Mouse (Mus musculus) stomach, embryonic 14.5 days (tissue): ENCODE measurements around the gene Actr3. TPM values are rescaled to one million over a fixed set of nuclear protein-coding genes. Genes with fewer than 3 reads are reported as not detected.

ENCODE experiments used
- ATAC-seq: fragments of 200-750 bp; cut with Nextera tagmentation; 2 replicates; pipeline ENCODE4 v1.8.0; 2017; ENCODE audit warnings: low read depth, moderate TSS enrichment; ENCODE audit not compliant: insufficient number of reproducible peaks, insufficient read depth, low FRiP score
- H3K27ac ChIP-seq: fragments of 300-500 bp; sonication (generic); 2 replicates; pipeline ENCODE4 v1.5.1; 2014; ENCODE audit warnings: mild to moderate bottlenecking, low read length, moderate library complexity, mixed read lengths
- H3K27me3 ChIP-seq: fragments of 300-500 bp; sonication (generic); 2 replicates; pipeline ENCODE4 v1.6.1; 2014; ENCODE audit warnings: low read length, control low read depth, mixed read lengths; ENCODE audit not compliant: control insufficient read depth, insufficient read depth
- H3K36me3 ChIP-seq: fragments of 300-500 bp; sonication (generic); 2 replicates; pipeline ENCODE4 v1.6.1; 2014; ENCODE audit warnings: mild to moderate bottlenecking, control low read depth, low read length, moderate library complexity, mixed read lengths; ENCODE audit not compliant: control insufficient read depth, insufficient read depth
- H3K4me1 ChIP-seq: fragments of 300-500 bp; sonication (generic); 2 replicates; pipeline ENCODE4 v1.6.1; 2014; ENCODE audit warnings: low read length, control low read depth, mixed read lengths; ENCODE audit not compliant: control insufficient read depth, insufficient read depth
- H3K4me2 ChIP-seq: fragments of 300-500 bp; sonication (generic); replicated peaks from 2 replicates; pipeline ENCODE4 v1.6.1; 2014; ENCODE audit warnings: low read depth, low read length, control low read depth
- H3K4me3 ChIP-seq: fragments of 300-500 bp; sonication (generic); 2 replicates; pipeline ENCODE4 v1.5.1; 2014; ENCODE audit warnings: low read depth, low read length, control low read depth
- H3K9ac ChIP-seq: fragments of 300-500 bp; sonication (generic); replicated peaks from 2 replicates; pipeline ENCODE4 v1.6.1; 2014; ENCODE audit warnings: low read depth, mild to moderate bottlenecking, control low read depth, low read length, moderate library complexity, mixed read lengths
- H3K9me3 ChIP-seq: fragments of 300-500 bp; sonication (generic); 2 replicates; pipeline ENCODE4 v1.6.1; 2016; ENCODE audit warnings: low read depth, low read length, control low read depth; ENCODE audit not compliant: control insufficient read depth
- WGBS: fragments of 180-500 bp; shearing (Covaris S2); extraction: QIAGEN DNeasy Blood & Tissue Kit; methylation state at CpG from one replicate; pipeline ENCODE4 v1.1.7; 2014; 5-methylcytosine and 5-hydroxymethylcytosine counted together
- polyA plus RNA-seq: library from polyadenylated mRNA; unstranded; fragments of >200 nt; fragmentation: Nextera tagmentation; extraction: Ambion mirVana; gene quantifications from 2 replicates; pipeline ENCODE4 v1.2.1, GENCODE M21; 2014

The Actr3 gene
- polyA plus RNA-seq, 1 experiment from 2014 or later = 341 TPM

DNA sequence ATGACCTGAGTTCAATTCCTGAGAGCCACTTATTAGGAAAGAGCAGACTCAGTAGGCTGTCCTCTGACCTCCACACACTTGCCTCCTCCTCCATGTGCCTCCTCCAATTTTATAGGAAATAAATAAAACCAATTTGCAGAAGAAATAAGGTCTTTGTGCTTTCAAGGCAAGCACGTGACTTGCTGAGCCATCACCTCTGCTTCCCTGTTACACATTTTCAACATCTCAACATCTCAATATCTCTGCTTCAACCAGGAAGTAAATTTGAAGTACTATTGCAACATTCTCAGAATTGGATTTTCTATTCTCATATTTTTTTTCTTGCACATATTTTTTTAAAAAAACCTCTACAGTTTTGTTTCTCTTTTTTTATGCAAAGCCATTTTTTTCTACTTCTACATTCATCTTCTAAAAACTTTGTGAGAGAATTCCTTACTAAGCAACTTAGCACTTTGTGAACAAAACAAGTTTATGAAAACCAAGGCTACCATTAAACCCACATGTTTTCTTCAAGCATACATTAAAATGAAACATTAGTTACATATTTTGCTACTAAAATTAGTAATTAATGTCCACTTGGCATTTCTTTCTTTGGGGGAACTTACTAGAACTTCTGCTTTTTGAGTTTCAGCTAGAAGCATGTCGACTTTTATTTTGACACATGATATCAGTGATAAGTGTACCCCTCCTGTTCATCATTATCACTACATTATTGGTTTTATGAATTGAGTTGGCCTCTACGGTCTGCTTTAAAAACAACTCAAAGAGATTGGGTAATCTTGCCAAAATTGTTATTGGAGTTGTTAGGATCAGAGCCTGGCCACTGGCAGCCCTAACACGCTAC, 35.5 kb upstream of the Actr3 start:
- Histone ChIP-seq H3K27ac (no peak overlapping the region), H3K9ac (no peak overlapping the region)
- WGBS = 85% methylated on average over 4 of the region's 4 CpGs

DNA sequence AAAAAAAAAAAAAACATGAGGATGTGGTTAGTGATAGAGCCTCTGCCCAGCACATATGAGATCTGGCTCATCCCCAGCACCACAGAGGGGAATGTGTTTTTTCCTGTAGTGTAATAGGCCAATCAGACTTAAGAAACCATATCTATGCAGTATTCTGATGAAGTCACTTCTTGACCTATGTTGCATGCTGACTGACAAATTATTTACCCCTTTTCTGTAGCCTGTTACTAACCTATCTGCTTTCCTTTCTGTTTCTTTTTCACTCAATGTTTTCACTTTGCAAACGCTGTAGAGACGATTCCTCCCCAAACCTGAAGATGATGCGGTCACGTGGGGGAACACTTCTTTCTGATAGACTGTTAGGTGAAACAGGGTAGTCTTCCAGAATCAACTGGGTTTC, 32.4 kb upstream of the Actr3 start:
- Histone ChIP-seq H3K27ac (no peak overlapping the region), H3K4me2 (no peak overlapping the region), H3K9ac (no peak overlapping the region), H3K4me1 (no peaks in the 10 kb centered on the region), H3K36me3 (no peaks in the 10 kb centered on the region), H3K9me3 (no peaks in the 10 kb centered on the region), H3K4me3 (no peak overlapping the region), H3K27me3 (no peaks in the 10 kb centered on the region)
- 93% methylated on average over 4 of the region's 4 CpGs for WGBS
- no peak for ATAC-seq

More for the DNA sequence above, 35.5 kb upstream of the Actr3 start:
- Histone ChIP-seq H3K27me3 (no peaks in the 10 kb centered on the region), H3K4me2 (no peak overlapping the region), H3K36me3 (no peaks in the 10 kb centered on the region), H3K4me3 (no peak overlapping the region), H3K4me1 (no peaks in the 10 kb centered on the region), H3K9me3 (no peaks in the 10 kb centered on the region)
- ATAC-seq = no peak

DNA sequence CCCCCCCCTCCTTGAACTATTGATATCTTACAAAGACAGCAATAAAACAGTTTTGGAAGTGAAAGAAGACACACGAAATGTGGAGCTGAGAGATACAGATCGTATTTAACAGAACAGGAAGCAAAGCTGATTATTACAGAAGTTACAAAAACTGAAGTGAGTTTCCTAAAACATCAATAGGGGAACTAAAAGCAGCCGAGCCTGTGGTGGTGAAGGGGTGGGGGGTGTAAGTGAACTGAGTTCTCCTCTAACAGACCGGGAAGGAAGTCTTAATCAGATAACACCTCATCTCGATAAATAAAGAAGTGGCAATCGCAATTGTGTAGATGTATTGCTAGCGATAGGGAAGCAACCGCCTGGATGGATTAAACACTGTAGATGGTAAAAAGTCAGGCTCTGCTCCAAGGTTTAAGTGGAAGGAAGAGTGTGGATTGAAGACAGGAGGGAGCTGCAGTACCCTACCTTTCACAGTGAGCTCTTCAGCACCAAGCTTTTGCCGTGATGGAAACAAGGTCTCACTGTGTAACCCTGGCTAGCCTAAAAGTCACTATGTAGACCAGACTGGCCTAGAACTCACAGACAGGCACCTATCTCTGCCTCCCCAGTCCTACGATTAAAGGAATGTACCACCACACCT, 31.2 kb upstream of the Actr3 start:
- H3K36me3 ChIP-seq = no peaks in the 10 kb centered on the region
- H3K27ac ChIP-seq = no peak overlapping the region
- 58% methylated on average over 10 of the region's 10 CpGs for WGBS
- no peak overlapping the region for H3K4me3 ChIP-seq
- no peak for ATAC-seq
- no peak overlapping the region for H3K9ac ChIP-seq
- H3K9me3 ChIP-seq = no peaks in the 10 kb centered on the region
- H3K4me1 ChIP-seq = no peaks in the 10 kb centered on the region
- no peak overlapping the region for H3K4me2 ChIP-seq
- no peaks in the 10 kb centered on the region for H3K27me3 ChIP-seq

DNA sequence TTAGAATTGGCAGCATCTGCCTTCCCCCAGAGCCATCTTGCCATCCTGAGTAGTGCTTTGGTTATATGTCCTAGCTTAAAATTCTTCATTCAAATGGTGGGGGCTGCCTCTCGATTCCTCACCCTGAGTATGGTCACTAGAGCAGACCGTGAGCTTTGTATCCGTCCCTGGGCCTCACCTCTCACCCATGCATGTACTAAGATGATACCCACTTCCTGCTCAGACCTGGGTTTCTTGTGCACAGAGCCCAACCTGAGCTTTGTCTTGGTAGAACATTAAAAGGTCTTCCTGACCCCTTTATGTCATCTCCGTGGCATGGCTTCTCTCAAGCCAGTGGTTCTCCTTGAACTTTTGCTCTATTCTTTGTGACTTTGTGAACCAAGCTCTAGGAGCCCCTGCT, 28.5 kb upstream of the Actr3 start:
- ATAC-seq = no peak
- H3K4me1 ChIP-seq = no peaks in the 10 kb centered on the region

DNA sequence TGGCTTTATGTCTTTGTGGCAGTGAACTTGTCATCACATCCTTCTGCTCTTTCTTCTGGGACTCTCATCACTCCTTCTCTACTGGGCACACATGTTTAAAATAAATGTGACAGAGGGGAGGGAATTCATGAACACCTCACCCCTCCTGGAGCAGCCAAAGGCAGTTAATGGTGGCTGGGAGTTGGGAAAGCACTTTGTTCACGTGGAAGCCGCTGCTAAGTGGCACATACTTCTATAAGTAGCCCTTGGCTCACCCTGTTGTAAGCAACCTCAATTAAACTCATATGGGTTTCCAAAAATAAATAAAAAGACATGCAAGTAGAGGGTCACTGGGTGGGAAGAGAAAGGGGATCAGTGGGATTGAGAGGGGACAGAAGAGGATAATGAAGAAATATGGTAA, 27.8 kb upstream of the Actr3 start:
- WGBS = 65% methylated on average over 2 of the region's 2 CpGs
- Histone ChIP-seq H3K4me3 (no peak overlapping the region), H3K9ac (no peak overlapping the region), H3K27ac (no peak overlapping the region), H3K4me2 (no peak overlapping the region), H3K4me1 (no peaks in the 10 kb centered on the region), H3K36me3 (no peaks in the 10 kb centered on the region), H3K27me3 (no peaks in the 10 kb centered on the region), H3K9me3 (no peaks in the 10 kb centered on the region)
- ATAC-seq = no peak

More for the DNA sequence above, 28.5 kb upstream of the Actr3 start:
- Histone ChIP-seq H3K4me3 (no peak overlapping the region), H3K36me3 (no peaks in the 10 kb centered on the region), H3K4me2 (no peak overlapping the region), H3K27ac (no peak overlapping the region), H3K27me3 (no peaks in the 10 kb centered on the region), H3K9me3 (no peaks in the 10 kb centered on the region), H3K9ac (no peak overlapping the region)
- 85% methylated on average over 4 of the region's 4 CpGs for WGBS

DNA sequence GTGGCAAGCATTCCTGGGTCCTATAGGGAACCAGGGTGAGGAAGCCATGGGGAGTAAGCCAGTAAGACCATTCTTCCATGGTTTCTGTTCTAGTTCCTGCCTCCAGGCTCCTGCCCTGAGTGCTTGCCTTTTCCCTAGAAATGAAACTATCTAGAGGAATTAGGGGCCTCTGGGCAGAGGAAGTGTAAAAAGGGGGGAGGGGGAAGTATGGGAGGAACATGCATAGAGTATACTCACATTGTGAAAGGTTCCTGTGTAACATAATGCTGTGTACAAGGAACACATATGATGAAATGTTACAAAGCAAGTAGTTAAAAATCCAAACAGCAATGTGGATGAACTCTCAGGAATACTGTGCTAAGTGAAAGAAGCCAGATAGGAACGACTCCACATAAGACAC, 27.4 kb upstream of the Actr3 start:
- no peaks in the 10 kb centered on the region for H3K9me3 ChIP-seq
- no peak overlapping the region for H3K4me2 ChIP-seq
- H3K36me3 ChIP-seq = no peaks in the 10 kb centered on the region
- no peak overlapping the region for H3K27ac ChIP-seq
- no peak overlapping the region for H3K9ac ChIP-seq
- ATAC-seq = no peak
- 83% methylated on average over 1 of the region's 1 CpGs for WGBS
- H3K4me1 ChIP-seq = no peaks in the 10 kb centered on the region
- no peaks in the 10 kb centered on the region for H3K27me3 ChIP-seq
- H3K4me3 ChIP-seq = no peak overlapping the region

DNA sequence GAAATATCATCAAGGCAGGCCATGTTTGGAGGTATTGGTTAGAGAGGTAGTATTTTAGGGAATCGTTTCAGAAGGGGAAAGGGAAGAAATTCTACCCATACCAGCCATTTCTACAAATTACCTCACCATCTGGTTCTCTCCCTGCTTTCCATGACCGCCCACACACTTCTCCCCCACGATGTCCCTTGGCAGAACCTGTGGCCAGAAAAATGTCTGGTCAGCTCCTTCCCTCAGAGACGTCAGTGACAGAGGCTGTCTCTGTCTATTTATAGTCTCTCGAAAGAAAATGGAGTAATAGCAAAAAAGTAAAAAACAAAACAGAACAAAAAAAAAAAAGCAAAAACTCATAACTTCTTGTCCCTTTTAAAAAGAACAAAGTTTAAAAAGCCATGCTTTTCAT, 23.0 kb upstream of the Actr3 start:
- no peaks in the 10 kb centered on the region for H3K27me3 ChIP-seq
- H3K4me1 ChIP-seq = no peaks in the 10 kb centered on the region
- no peak overlapping the region for H3K27ac ChIP-seq
- H3K9ac ChIP-seq = no peak overlapping the region
- H3K4me3 ChIP-seq = no peak overlapping the region
- no peak for ATAC-seq
- H3K4me2 ChIP-seq = no peak overlapping the region
- H3K9me3 ChIP-seq = no peaks in the 10 kb centered on the region
- no peaks in the 10 kb centered on the region for H3K36me3 ChIP-seq
- 69% methylated on average over 5 of the region's 5 CpGs for WGBS

DNA sequence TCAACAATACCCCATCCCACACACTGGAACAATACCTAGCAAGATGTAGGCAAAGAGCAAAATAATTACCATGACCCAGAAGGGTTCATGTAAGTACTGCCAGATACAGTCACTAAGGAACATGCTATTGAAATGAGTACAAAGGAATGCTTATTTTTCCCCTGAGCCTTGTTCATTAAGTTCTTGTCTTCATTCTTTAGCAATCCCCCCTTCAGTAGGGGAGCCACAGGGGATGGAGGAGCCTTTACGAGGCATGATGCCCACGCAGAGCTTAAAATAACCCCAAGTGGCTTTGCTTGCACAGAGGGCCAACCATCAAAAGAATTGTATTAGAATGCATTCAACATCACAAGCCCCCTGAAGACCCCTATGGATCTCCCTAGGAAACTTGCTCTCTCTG, 19.6 kb upstream of the Actr3 start:
- Histone ChIP-seq H3K9me3 (no peaks in the 10 kb centered on the region), H3K27me3 (no peaks in the 10 kb centered on the region), H3K4me1 (no peaks in the 10 kb centered on the region), H3K4me2 (no peak overlapping the region), H3K27ac (no peak overlapping the region), H3K9ac (no peak overlapping the region), H3K4me3 (no peak overlapping the region), H3K36me3 (no peaks in the 10 kb centered on the region)
- WGBS = 66% methylated on average over 2 of the region's 2 CpGs
- ATAC-seq = no peak
